Mouse (Mus musculus): Measurements from ENCODE around the gene Tstd1.

DNA sequence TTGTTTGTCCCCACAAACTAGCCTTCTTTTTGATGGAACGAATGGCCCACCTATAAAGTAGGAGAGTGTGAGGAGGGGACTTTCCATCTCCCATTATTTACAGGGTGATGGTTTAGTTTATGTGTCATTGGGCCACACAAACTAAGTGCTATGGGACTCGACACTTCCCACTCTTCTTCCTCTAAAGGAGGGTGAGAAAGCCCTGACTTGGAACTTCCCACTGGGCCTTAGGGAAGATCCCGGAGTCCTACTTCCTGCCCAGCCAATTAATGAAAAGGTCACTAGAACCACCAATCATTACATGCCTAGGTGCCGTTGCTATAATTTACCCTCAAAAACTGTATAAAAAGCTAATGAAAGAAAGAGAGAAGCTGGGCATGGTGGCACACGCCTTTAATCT is 13.5 kb downstream of the Tstd1 start:
- TF ChIP-seq CTCF (conservative IDR thresholded peaks at IDR 0.05; ENCODE audit: insufficient read depth, insufficient read length, low read depth, low read length) = no peak
- no peak for TF ChIP-seq POLR2A (IDR thresholded peaks at IDR 0.05; ENCODE audit: low read depth, low read length)

All from kidney, adult 2 months (tissue).